Mouse (Mus musculus) forebrain, embryonic 14.5 days (tissue): Measurements from ENCODE around the gene Ppif. TPM values are rescaled to one million over a fixed set of nuclear protein-coding genes. Genes with fewer than 3 reads are reported as not detected.

Experiments used
- ATAC-seq: fragments of 200-750 bp; cut with Nextera tagmentation; 2 replicates; pipeline ENCODE4 v1.8.0; 2017; ENCODE audit warnings: mild to moderate bottlenecking, moderate library complexity
- DNase-seq: peaks from one replicate; pipeline ENCODE4 v3.0.0-alpha.2; 2015; ENCODE audit warnings: low spot score
- H3K27ac ChIP-seq: fragments of 300-500 bp; sonication (generic); 2 replicates; pipeline ENCODE4 v1.5.1; 2014; ENCODE audit warnings: low read depth, mild to moderate bottlenecking, control low read depth, low read length, moderate library complexity
- H3K27me3 ChIP-seq: fragments of 300-500 bp; sonication (generic); replicated peaks from 2 replicates; pipeline ENCODE4 v1.6.1; 2014; ENCODE audit warnings: low read length, control low read depth, mixed read lengths; ENCODE audit not compliant: control insufficient read depth, insufficient read depth
- H3K36me3 ChIP-seq: fragments of 300-500 bp; sonication (generic); 2 replicates; pipeline ENCODE4 v1.6.1; 2014; ENCODE audit warnings: low read length, control low read depth; ENCODE audit not compliant: control insufficient read depth, insufficient read depth
- H3K4me1 ChIP-seq: fragments of 300-500 bp; sonication (generic); 2 replicates; pipeline ENCODE4 v1.6.1; 2014; ENCODE audit warnings: antibody characterized with exemption, low read length, control low read depth; ENCODE audit not compliant: control insufficient read depth, insufficient read depth
- H3K4me2 ChIP-seq: fragments of 300-500 bp; sonication (generic); 2 replicates; pipeline ENCODE4 v1.6.1; 2014; ENCODE audit warnings: mild to moderate bottlenecking, control low read depth, low read length
- H3K4me3 ChIP-seq: fragments of 300-500 bp; sonication (generic); 2 replicates; pipeline ENCODE4 v1.5.1; 2014; ENCODE audit warnings: low read depth, low read length, control low read depth
- H3K9ac ChIP-seq: fragments of 300-500 bp; sonication (generic); 2 replicates; pipeline ENCODE4 v1.6.1; 2014; ENCODE audit warnings: mild to moderate bottlenecking, low read length, control low read depth, moderate library complexity
- H3K9me3 ChIP-seq: fragments of 300-500 bp; sonication (generic); replicated peaks from 2 replicates; pipeline ENCODE4 v1.6.1; 2016; ENCODE audit warnings: low read length, control low read depth, mixed read lengths; ENCODE audit not compliant: control insufficient read depth
- WGBS: fragments of 180-500 bp; shearing (Covaris S2); extraction: QIAGEN DNeasy Blood & Tissue Kit; methylation state at CpG from one replicate; pipeline ENCODE4 v1.1.7; 2014; 5-methylcytosine and 5-hydroxymethylcytosine counted together
- polyA plus RNA-seq: library from polyadenylated mRNA; unstranded; fragments of >200 nt; fragmentation: Nextera tagmentation; extraction: Ambion mirVana; gene quantifications from 2 replicates; pipeline ENCODE4 v1.2.1, GENCODE M21; 2014

Ppif gene
- polyA plus RNA-seq, 1 experiment from 2014 or later, result 28.2 TPM

DNA sequence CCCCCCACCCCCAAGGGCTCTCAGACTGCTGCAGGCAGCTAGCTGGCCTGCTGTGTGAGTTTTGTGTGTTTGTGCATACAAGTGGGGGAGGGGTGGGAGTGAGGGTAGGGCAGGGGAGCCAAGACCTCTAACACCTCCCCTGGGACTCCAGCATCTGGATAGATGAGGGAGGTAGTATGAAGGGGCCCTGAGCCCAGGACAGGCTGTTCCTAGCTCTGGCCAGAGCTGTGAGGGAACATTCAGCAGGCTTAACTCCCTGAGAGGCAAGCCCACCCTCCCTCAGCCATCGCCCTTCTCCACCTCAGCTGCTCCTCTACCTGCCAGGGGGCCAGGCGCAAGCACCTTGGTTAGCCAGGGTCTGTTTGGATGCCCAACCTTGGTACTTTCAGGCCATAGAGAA, 15.0 kb downstream of the Ppif start:
- Histone ChIP-seq H3K4me3 (no peak overlapping the region), H3K4me1 (0 out of 2 replicates have a peak, but pooled peaks cover 3% of the 10 kb centered on the region), H3K27me3 (no peaks in the 10 kb centered on the region), H3K36me3 (no peaks in the 10 kb centered on the region), H3K9me3 (no peaks in the 10 kb centered on the region), H3K27ac (no peak overlapping the region), H3K9ac (no peak overlapping the region), H3K4me2 (no peak overlapping the region)
- WGBS, result 71% methylated on average over 2 of the region's 2 CpGs
- no peak for DNase-seq
- ATAC-seq, result no peak

DNA sequence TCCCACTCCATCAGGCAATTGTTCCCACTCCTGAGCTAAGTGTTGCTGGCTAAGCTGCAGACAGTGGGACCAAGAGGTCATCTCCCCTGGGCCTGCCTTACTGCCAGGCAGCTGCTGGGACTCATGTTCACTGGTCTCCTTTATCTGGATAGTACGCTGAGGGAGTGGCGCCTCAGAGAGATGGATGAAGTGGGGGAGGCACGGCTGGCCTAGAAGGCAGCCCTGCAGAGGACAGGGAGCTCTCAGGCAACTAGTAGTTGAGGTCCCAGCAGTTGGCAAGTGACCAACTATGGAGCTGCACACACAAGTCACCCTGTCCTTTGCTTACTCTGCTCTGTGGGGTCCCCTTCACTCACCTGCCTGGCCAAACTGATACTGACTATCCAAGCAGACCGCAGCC, 16.1 kb downstream of the Ppif start:
- ATAC-seq (no peak), DNase-seq (no peak)
- H3K9me3 ChIP-seq, result no peaks in the 10 kb centered on the region
- no peaks in the 10 kb centered on the region for H3K36me3 ChIP-seq
- H3K9ac ChIP-seq, result no peak overlapping the region
- WGBS, result 79% methylated on average over 4 of the region's 4 CpGs
- H3K27me3 ChIP-seq, result no peaks in the 10 kb centered on the region
- 0 out of 2 replicates have a peak, but pooled peaks cover 3% of the 10 kb centered on the region for H3K4me1 ChIP-seq
- no peak overlapping the region for H3K4me3 ChIP-seq
- no peak overlapping the region for H3K27ac ChIP-seq
- no peak overlapping the region for H3K4me2 ChIP-seq

DNA sequence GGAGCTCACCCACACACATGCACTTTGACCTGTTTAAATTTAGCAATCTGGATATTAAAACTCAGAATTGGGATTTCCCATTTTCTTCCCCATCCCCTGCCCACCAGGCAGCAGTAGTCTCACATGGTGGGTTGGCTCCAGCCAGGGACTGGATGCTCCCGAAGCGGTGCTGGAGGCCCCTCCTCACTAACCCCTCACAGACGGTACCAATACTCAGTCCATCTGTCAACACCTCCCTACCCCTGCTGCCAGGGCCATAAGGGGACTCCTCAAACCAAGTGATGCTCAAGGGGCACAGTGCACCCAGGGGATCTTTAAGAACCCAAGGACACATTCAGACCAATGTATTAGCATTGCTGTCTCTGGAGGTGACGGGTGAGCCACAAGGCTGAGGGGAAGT, 16.7 kb downstream of the Ppif start:
- Histone ChIP-seq H3K4me3 (no peak overlapping the region), H3K9ac (no peak overlapping the region), H3K27me3 (no peaks in the 10 kb centered on the region), H3K9me3 (no peaks in the 10 kb centered on the region), H3K4me1 (0 out of 2 replicates have a peak, but pooled peaks cover 3% of the 10 kb centered on the region), H3K27ac (no peak overlapping the region), H3K36me3 (no peaks in the 10 kb centered on the region), H3K4me2 (no peak overlapping the region)
- no peak for ATAC-seq
- DNase-seq, result no peak
- WGBS, result 77% methylated on average over 4 of the region's 4 CpGs

DNA sequence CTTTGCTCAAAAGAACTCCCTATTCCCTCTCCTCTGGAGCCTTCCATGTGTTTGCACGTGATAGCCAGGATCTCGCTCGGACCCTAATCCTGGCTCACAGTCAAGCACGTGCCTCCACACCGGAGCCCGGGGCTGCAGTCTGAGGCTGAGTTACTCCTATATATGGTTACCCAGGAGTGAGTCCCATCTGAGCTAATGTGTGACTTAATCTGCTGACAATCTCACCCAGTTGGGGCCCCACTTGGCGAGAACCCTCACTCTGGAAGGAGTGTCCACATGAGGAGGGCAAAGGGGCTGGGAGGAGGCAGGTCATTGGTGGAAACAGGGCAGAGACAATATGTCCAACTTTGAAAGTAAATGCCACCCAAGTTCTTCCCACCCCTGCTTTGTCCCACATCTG, 17.2 kb downstream of the Ppif start:
- H3K4me2 ChIP-seq, result no peak overlapping the region
- no peak overlapping the region for H3K4me3 ChIP-seq
- WGBS, result 65% methylated on average over 7 of the region's 7 CpGs
- 0 out of 2 replicates have a peak, but pooled peaks cover 3% of the 10 kb centered on the region for H3K4me1 ChIP-seq
- no peaks in the 10 kb centered on the region for H3K27me3 ChIP-seq
- H3K9ac ChIP-seq, result no peak overlapping the region
- no peak for ATAC-seq
- no peaks in the 10 kb centered on the region for H3K9me3 ChIP-seq
- no peak for DNase-seq
- no peak overlapping the region for H3K27ac ChIP-seq
- H3K36me3 ChIP-seq, result no peaks in the 10 kb centered on the region

DNA sequence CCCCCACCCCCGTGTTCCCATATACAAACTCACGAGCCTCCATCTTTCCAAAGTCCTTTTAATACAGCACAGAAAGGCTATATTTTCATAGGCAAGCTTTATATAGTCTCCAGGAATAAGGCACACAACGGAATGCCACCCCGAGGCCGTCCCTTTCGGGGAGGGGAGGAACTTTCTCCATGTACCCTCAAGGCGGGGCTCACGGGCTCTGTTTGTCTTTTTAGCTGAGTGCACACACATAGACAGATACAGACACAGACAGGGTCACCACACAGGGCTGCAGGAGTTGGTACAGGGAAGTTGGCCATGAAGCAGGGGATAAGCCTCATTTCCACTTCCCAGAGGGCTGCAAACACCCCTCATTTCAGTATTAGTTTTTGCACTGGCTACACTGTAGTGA, 17.6 kb downstream of the Ppif start:
- Histone ChIP-seq H3K9ac (no peak overlapping the region), H3K27ac (no peak overlapping the region), H3K4me1 (0 out of 2 replicates have a peak, but pooled peaks cover 3% of the 10 kb centered on the region), H3K27me3 (no peaks in the 10 kb centered on the region), H3K36me3 (no peaks in the 10 kb centered on the region), H3K9me3 (no peaks in the 10 kb centered on the region), H3K4me2 (no peak overlapping the region), H3K4me3 (no peak overlapping the region)
- DNase-seq (no peak), ATAC-seq (no peak)
- 58% methylated on average over 8 of the region's 8 CpGs for WGBS

DNA sequence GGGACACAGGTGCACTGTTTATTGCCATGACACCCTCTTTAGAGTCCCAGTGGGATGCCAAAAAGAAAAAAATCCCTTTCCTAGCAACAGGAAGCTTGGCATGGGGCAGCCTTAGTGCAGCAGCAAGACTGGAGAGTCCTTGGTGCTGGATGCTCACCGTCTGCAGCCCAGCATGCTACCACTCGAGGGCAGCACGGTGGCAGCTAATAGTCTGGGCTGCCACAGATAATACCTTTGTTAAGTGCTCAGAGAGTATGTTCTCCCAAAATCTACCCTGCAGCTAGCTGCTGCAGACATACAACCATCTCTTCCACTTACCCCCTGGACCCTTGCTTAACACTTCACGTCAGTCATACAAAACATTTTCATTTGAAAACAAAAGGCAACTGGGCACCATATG, 19.5 kb downstream of the Ppif start:
- ATAC-seq (0 out of 2 replicates have a peak, but pooled peaks have one; percentile 32), DNase-seq (peak; percentile 39)
- Histone ChIP-seq H3K9ac (no peak overlapping the region), H3K36me3 (no peaks in the 10 kb centered on the region), H3K4me1 (0 out of 2 replicates have a peak, but pooled peaks cover 3% of the 10 kb centered on the region), H3K27ac (no peak overlapping the region), H3K4me3 (no peak overlapping the region), H3K9me3 (no peaks in the 10 kb centered on the region), H3K4me2 (no peak overlapping the region), H3K27me3 (no peaks in the 10 kb centered on the region)
- 21% methylated on average over 4 of the region's 4 CpGs for WGBS

DNA sequence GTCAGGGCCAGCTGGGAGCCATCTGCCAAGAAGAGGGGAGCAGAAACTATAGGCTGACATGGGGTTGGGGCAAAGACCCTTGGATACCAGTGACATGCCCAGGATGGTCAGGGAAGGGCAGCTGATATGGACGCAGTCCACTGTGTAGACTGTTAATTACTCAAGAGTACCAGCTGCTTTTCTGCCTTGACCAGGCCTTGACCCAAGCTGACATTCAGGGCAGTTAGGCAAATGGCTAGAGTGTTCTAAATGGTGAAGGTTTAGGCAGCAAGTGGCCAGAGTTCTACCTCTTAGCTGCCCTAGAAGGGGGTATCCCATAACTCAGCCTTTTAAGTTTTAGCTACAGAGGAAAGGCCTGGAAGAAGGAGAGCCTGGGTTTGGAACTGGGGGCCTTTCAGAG, 22.6 kb downstream of the Ppif start:
- H3K36me3 ChIP-seq, result no peaks in the 10 kb centered on the region
- no peak overlapping the region for H3K4me3 ChIP-seq
- no peaks in the 10 kb centered on the region for H3K27me3 ChIP-seq
- no peak for DNase-seq
- no peaks in the 10 kb centered on the region for H3K4me1 ChIP-seq
- WGBS, result 100% methylated on average over 1 of the region's 1 CpGs
- ATAC-seq, result no peak
- no peak overlapping the region for H3K27ac ChIP-seq
- H3K9me3 ChIP-seq, result no peaks in the 10 kb centered on the region
- no peak overlapping the region for H3K4me2 ChIP-seq
- no peak overlapping the region for H3K9ac ChIP-seq

DNA sequence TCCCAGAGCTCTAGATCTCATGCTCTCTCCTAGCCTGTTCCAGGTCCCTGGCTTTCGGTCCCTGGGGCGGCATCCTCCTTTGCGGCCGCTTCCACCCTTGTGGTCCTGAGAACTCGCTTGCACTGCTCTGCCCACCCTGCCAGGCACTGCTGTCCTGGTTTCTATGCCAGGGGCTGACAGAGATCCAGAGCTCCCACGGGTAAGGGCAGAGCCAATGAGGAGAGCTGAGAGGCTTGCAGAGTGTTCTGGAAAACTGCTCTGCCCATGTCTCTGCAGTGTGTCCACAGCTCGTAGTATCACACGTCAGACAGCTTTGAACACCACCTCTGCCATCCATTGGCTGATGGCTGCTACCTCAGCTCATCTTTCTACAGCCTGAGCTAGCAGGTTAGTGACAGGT, 23.8 kb downstream of the Ppif start:
- WGBS, result 90% methylated on average over 8 of the region's 8 CpGs
- H3K4me1 ChIP-seq, result no peaks in the 10 kb centered on the region
- no peak for DNase-seq
- no peak overlapping the region for H3K27ac ChIP-seq
- H3K9ac ChIP-seq, result no peak overlapping the region
- no peak for ATAC-seq
- no peak overlapping the region for H3K4me3 ChIP-seq
- no peaks in the 10 kb centered on the region for H3K36me3 ChIP-seq
- H3K4me2 ChIP-seq, result no peak overlapping the region
- no peaks in the 10 kb centered on the region for H3K27me3 ChIP-seq
- no peaks in the 10 kb centered on the region for H3K9me3 ChIP-seq

DNA sequence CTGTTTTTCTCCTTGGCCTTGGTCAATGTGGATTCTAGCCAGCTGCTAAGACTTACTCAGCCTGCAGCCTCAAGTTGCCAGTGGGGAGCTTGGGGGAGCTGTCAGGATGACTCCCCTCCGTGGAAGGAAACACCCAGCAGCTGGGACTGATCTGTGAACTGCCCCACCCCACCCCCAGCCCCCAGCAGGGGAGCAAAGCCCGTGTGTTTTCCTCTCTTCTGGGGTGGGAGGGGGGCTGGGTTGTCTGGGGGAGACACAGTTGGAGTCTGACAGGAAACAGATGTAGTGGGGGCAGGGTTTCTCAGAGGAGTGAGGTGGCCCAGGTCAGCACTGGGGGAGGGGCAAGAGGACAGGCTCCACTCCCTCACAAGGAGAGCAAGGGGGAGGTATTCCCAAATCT, 24.5 kb downstream of the Ppif start:
- H3K4me3 ChIP-seq, result no peak overlapping the region
- no peak overlapping the region for H3K27ac ChIP-seq
- H3K9ac ChIP-seq, result no peak overlapping the region
- WGBS, result 9% methylated on average over 2 of the region's 2 CpGs
- H3K4me2 ChIP-seq, result no peak overlapping the region
- DNase-seq (no peak), ATAC-seq (no peak)
- H3K9me3 ChIP-seq, result no peaks in the 10 kb centered on the region
- H3K36me3 ChIP-seq, result no peaks in the 10 kb centered on the region
- no peaks in the 10 kb centered on the region for H3K4me1 ChIP-seq
- no peaks in the 10 kb centered on the region for H3K27me3 ChIP-seq
